Mouse (Mus musculus) midbrain, embryonic 16.5 days (tissue): ENCODE measurements around the gene Rad18. TPM values are rescaled to one million over a fixed set of nuclear protein-coding genes. Genes with fewer than 3 reads are reported as not detected.

Experiments used
- ATAC-seq: fragments of 200-750 bp; cut with Nextera tagmentation; 2 replicates; pipeline ENCODE4 v1.8.0; 2017; ENCODE audit warnings: moderate TSS enrichment
- H3K27ac ChIP-seq: fragments of 300-500 bp; sonication (generic); 2 replicates; pipeline ENCODE4 v1.5.1; 2014; ENCODE audit warnings: mild to moderate bottlenecking, low read length, mixed read lengths
- H3K27me3 ChIP-seq: fragments of 300-500 bp; sonication (generic); 2 replicates; pipeline ENCODE4 v1.6.1; 2014; ENCODE audit warnings: low read depth, low read length, mixed read lengths; ENCODE audit not compliant: control insufficient read depth, insufficient read depth
- H3K36me3 ChIP-seq: fragments of 300-500 bp; sonication (generic); 2 replicates; pipeline ENCODE4 v1.6.1; 2014; ENCODE audit warnings: mild to moderate bottlenecking, low read length, moderate library complexity, mixed read lengths; ENCODE audit not compliant: control insufficient read depth, insufficient read depth
- H3K4me1 ChIP-seq: fragments of 300-500 bp; sonication (generic); 2 replicates; pipeline ENCODE4 v1.6.1; 2014; ENCODE audit warnings: mild to moderate bottlenecking, low read length, mixed read lengths; ENCODE audit not compliant: control insufficient read depth, insufficient read depth
- H3K4me2 ChIP-seq: fragments of 300-500 bp; sonication (generic); 2 replicates; pipeline ENCODE4 v1.6.1; 2014; ENCODE audit warnings: mild to moderate bottlenecking, low read length, mixed read lengths
- H3K4me3 ChIP-seq: fragments of 300-500 bp; sonication (generic); 2 replicates; pipeline ENCODE4 v1.5.1; 2014; ENCODE audit warnings: low read depth, mild to moderate bottlenecking, low read length, moderate library complexity, mixed read lengths
- H3K9ac ChIP-seq: fragments of 300-500 bp; sonication (generic); 2 replicates; pipeline ENCODE4 v1.6.1; 2014; ENCODE audit warnings: low read depth, low read length, mixed read lengths
- H3K9me3 ChIP-seq: fragments of 300-500 bp; sonication (generic); replicated peaks from 2 replicates; pipeline ENCODE4 v1.6.1; 2014; ENCODE audit warnings: mild to moderate bottlenecking, low read length, mixed read lengths; ENCODE audit not compliant: control insufficient read depth, poor library complexity, severe bottlenecking
- WGBS: fragments of 180-500 bp; shearing (Covaris S2); extraction: QIAGEN DNeasy Blood & Tissue Kit; methylation state at CpG from one replicate; pipeline ENCODE4 v1.1.7; 2014; 5-methylcytosine and 5-hydroxymethylcytosine counted together
- polyA plus RNA-seq: library from polyadenylated mRNA; unstranded; fragments of >200 nt; fragmentation: Nextera tagmentation; extraction: Ambion mirVana; gene quantifications from 2 replicates; pipeline ENCODE4 v1.2.1, GENCODE M21; 2015

The Rad18 gene
- polyA plus RNA-seq, 1 experiment from 2014 or later, result 11.8 TPM

- Histone ChIP-seq H3K4me3 (no peak overlapping the region), H3K4me2 (no peak overlapping the region), H3K9ac (no peak overlapping the region), H3K4me1 (no peaks in the 10 kb centered on the region), H3K9me3 (no peaks in the 10 kb centered on the region), H3K27ac (no peak overlapping the region), H3K27me3 (no peaks in the 10 kb centered on the region), H3K36me3 (no peaks in the 10 kb centered on the region)
- 92% methylated on average over 5 of the region's 5 CpGs for WGBS
- no peak for ATAC-seq
Measured at GRCm38 (mm10) chr6:112620027-112620426, 76.5 kb downstream of the Rad18 start.

- Histone ChIP-seq H3K4me2 (no peak overlapping the region), H3K27ac (no peak overlapping the region), H3K9me3 (no peaks in the 10 kb centered on the region), H3K27me3 (no peaks in the 10 kb centered on the region), H3K36me3 (no peaks in the 10 kb centered on the region), H3K9ac (no peak overlapping the region), H3K4me3 (no peak overlapping the region), H3K4me1 (no peaks in the 10 kb centered on the region)
- ATAC-seq, result no peak
- 94% methylated on average over 4 of the region's 4 CpGs for WGBS
Measured at GRCm38 (mm10) chr6:112617728-112618318, 78.7 kb downstream of the Rad18 start.

GRCm38 (mm10) chr6:112609027-112609426, 87.5 kb downstream of the Rad18 start:
- H3K27me3 ChIP-seq, result no peaks in the 10 kb centered on the region
- no peaks in the 10 kb centered on the region for H3K4me1 ChIP-seq
- no peak overlapping the region for H3K27ac ChIP-seq
- no peak overlapping the region for H3K9ac ChIP-seq
- 67% methylated on average over 4 of the region's 4 CpGs for WGBS
- H3K36me3 ChIP-seq, result no peaks in the 10 kb centered on the region
- no peak overlapping the region for H3K4me2 ChIP-seq
- no peak for ATAC-seq
- no peak overlapping the region for H3K4me3 ChIP-seq
- H3K9me3 ChIP-seq, result no peaks in the 10 kb centered on the region

- no peaks in the 10 kb centered on the region for H3K36me3 ChIP-seq
- H3K4me3 ChIP-seq, result no peak overlapping the region
- no peaks in the 10 kb centered on the region for H3K27me3 ChIP-seq
- no peak overlapping the region for H3K9ac ChIP-seq
- H3K4me1 ChIP-seq, result no peaks in the 10 kb centered on the region
- H3K4me2 ChIP-seq, result no peak overlapping the region
- H3K27ac ChIP-seq, result no peak overlapping the region
- no peaks in the 10 kb centered on the region for H3K9me3 ChIP-seq
- ATAC-seq, result no peak
Measured at GRCm38 (mm10) chr6:112603866-112604265, 92.6 kb downstream of the Rad18 start.

GRCm38 (mm10) chr6:112594971-112595370, 101.5 kb downstream of the Rad18 start:
- 90% methylated on average over 7 of the region's 7 CpGs for WGBS
- no peak overlapping the region for H3K9ac ChIP-seq
- H3K27ac ChIP-seq, result no peak overlapping the region
- H3K4me2 ChIP-seq, result no peak overlapping the region
- H3K4me1 ChIP-seq, result no peaks in the 10 kb centered on the region
- no peaks in the 10 kb centered on the region for H3K27me3 ChIP-seq
- no peaks in the 10 kb centered on the region for H3K9me3 ChIP-seq
- ATAC-seq, result no peak
- no peak overlapping the region for H3K4me3 ChIP-seq
- no peaks in the 10 kb centered on the region for H3K36me3 ChIP-seq

GRCm38 (mm10) chr6:112587912-112588311, 108.6 kb downstream of the Rad18 start:
- 62% methylated on average over 1 of the region's 1 CpGs for WGBS
- Histone ChIP-seq H3K4me2 (no peak overlapping the region), H3K9me3 (no peaks in the 10 kb centered on the region), H3K27me3 (no peaks in the 10 kb centered on the region), H3K36me3 (no peaks in the 10 kb centered on the region), H3K4me3 (no peak overlapping the region), H3K4me1 (no peaks in the 10 kb centered on the region), H3K27ac (no peak overlapping the region), H3K9ac (no peak overlapping the region)
- no peak for ATAC-seq

- H3K9ac ChIP-seq, result no peak overlapping the region
- H3K36me3 ChIP-seq, result no peaks in the 10 kb centered on the region
- WGBS, result 89% methylated on average over 4 of the region's 4 CpGs
- H3K4me2 ChIP-seq, result no peak overlapping the region
- H3K9me3 ChIP-seq, result no peaks in the 10 kb centered on the region
- no peaks in the 10 kb centered on the region for H3K27me3 ChIP-seq
- no peak overlapping the region for H3K27ac ChIP-seq
- no peak for ATAC-seq
- H3K4me1 ChIP-seq, result no peaks in the 10 kb centered on the region
- H3K4me3 ChIP-seq, result no peak overlapping the region
Measured at GRCm38 (mm10) chr6:112586999-112587398, 109.5 kb downstream of the Rad18 start.

GRCm38 (mm10) chr6:112584961-112585360, 111.5 kb downstream of the Rad18 start:
- no peak for ATAC-seq

GRCm38 (mm10) chr6:112582022-112582421, 114.5 kb downstream of the Rad18 start:
- H3K27ac ChIP-seq, result no peak overlapping the region
- no peaks in the 10 kb centered on the region for H3K4me1 ChIP-seq
- no peaks in the 10 kb centered on the region for H3K27me3 ChIP-seq
- no peak overlapping the region for H3K9ac ChIP-seq
- 62% methylated on average over 4 of the region's 4 CpGs for WGBS
- H3K4me2 ChIP-seq, result no peak overlapping the region
- no peak for ATAC-seq
- H3K36me3 ChIP-seq, result no peaks in the 10 kb centered on the region
- H3K4me3 ChIP-seq, result no peak overlapping the region
- no peaks in the 10 kb centered on the region for H3K9me3 ChIP-seq

More at GRCm38 (mm10) chr6:112584961-112585360, 111.5 kb downstream of the Rad18 start:
- 88% methylated on average over 5 of the region's 5 CpGs for WGBS
- Histone ChIP-seq H3K4me2 (no peak overlapping the region), H3K36me3 (no peaks in the 10 kb centered on the region), H3K9me3 (no peaks in the 10 kb centered on the region), H3K9ac (no peak overlapping the region), H3K27ac (no peak overlapping the region), H3K27me3 (no peaks in the 10 kb centered on the region), H3K4me3 (no peak overlapping the region), H3K4me1 (no peaks in the 10 kb centered on the region)
